Mouse (Mus musculus) spleen, adult 2 months (tissue): Measurements from ENCODE around the gene Tnik.

Experiments
- CTCF ChIP-seq: fragments of 200-500 bp; IDR thresholded peaks from 2 replicates; pipeline ENCODE4 v1.5.1; 2011; ENCODE audit warnings: mild to moderate bottlenecking, inconsistent platforms; ENCODE audit not compliant: insufficient read depth, insufficient read length, insufficient replicate concordance; ENCODE audit errors: extremely low read depth
- POLR2A ChIP-seq: fragments of 200-500 bp; IDR thresholded peaks from 2 replicates; pipeline ENCODE4 v1.6.1; 2011; ENCODE audit warnings: low read depth, low read length, inconsistent platforms

DNA sequence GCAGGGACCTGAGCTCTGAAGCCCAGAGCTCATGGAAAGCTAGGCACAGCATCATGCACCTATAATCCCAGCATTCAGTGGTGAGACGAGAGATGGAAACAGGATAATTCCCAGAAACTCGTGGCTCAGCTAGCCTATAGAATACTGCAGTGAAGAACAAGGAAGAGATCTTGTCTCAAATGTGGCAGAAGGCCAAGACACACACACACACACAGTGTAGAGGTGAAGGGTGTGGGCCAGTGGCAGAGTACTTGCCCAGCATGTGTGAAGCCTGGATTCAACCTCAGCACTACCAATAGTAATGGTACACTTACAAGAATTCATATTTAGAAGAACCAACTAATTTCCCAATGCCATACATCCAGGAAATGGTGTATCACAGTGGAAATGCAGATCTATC is 24.9 kb upstream of the Tnik start:
- TF ChIP-seq CTCF: no peak
- no peak for TF ChIP-seq POLR2A
